Mouse (Mus musculus) brain, embryonic 14.5 days (tissue): ENCODE data around the gene Sgk1. TPM values are rescaled to one million over a fixed set of nuclear protein-coding genes. Genes with fewer than 3 reads are reported as not detected.

Experiments
- DNase-seq: peaks from one replicate; pipeline ENCODE4 v3.0.0-alpha.2; 2011; ENCODE audit warnings: low read depth
- CTCF ChIP-seq: fragments of 200-500 bp; IDR thresholded peaks from 2 replicates; pipeline ENCODE4 v1.5.1; 2012; ENCODE audit warnings: inconsistent platforms, mild to moderate bottlenecking, moderate library complexity, borderline replicate concordance; ENCODE audit not compliant: insufficient read depth, insufficient read length; ENCODE audit errors: extremely low read depth
- POLR2A ChIP-seq: fragments of 200-500 bp; IDR thresholded peaks from 2 replicates; pipeline ENCODE4 v1.6.1; 2012; ENCODE audit warnings: mild to moderate bottlenecking, inconsistent platforms, borderline replicate concordance; ENCODE audit not compliant: poor library complexity, insufficient read depth, insufficient read length, severe bottlenecking; ENCODE audit errors: extremely low read depth
- polyA plus RNA-seq: library from polyadenylated mRNA; depleted of rRNA; stranded (reverse); fragments of >200 nt; gene quantifications from 2 replicates; pipeline ENCODE4 v1.2.3, GENCODE M21; 2012; rRNA removed

The Sgk1 gene
- polyA plus RNA-seq, 1 experiment: 30.3 TPM

GRCm38 (mm10) chr10:22000491-22001306 is 118.7 kb downstream of the Sgk1 start:
- DNase-seq: no peak
- TF ChIP-seq POLR2A: no peak
- no peak for TF ChIP-seq CTCF

GRCm38 (mm10) chr10:22001621-22002020 is 119.6 kb downstream of the Sgk1 start:
- no peak for TF ChIP-seq POLR2A
- no peak for TF ChIP-seq CTCF
- no peak for DNase-seq

DNA sequence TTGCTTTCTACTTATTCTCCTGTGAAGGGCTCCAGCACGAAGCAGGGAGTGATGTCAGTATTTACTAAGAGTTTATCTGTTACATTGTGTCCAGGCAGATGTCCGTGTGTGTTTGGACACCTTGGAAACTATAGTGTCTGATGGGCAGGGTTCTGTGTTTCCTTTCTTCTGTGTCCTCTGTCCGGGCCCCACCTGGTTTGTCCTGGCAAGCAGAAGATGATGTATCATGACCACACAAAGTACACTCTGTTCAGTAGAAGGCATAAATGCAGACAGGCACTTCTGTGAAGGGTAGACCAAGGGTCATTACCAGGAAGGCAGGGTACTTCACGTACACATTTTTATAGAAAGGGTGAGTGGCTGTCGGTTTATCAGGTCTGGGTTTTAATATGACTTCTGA is 122.8 kb downstream of the Sgk1 start:
- TF ChIP-seq POLR2A (no peak), CTCF (no peak)
- DNase-seq: no peak

GRCm38 (mm10) chr10:22007160-22007801 is 125.3 kb downstream of the Sgk1 start:
- DNase-seq: no peak

DNA sequence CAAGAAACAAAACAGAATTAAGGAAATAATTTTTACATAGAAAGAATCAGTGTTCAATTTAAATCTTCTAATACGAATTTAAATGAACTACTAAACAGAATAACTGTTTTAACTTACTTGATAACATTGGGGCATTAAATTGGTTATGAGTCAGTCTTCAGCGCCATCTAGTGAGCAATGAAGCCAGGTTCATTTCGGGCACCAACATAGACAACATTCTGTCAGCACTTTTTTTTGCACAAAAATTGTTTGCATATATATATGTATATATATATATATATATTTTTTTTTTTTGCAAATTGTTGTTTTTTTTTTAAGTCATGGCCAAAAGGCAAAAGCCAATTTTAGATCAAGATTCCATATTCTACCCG is 125.8 kb downstream of the Sgk1 start:
- peak; percentile 80 for DNase-seq
- TF ChIP-seq POLR2A: no peak
- TF ChIP-seq CTCF: peak; percentile 67; the same call in 1 of the 2 replicates

More at GRCm38 (mm10) chr10:22007160-22007801, 125.3 kb downstream of the Sgk1 start:
- TF ChIP-seq POLR2A (no peak), CTCF (no peak)

- TF ChIP-seq CTCF: peak; percentile 82
- TF ChIP-seq POLR2A: no peak
- DNase-seq: peak; percentile 90
Measured at GRCm38 (mm10) chr10:22010088-22010818, 128.3 kb downstream of the Sgk1 start.

- TF ChIP-seq CTCF (no peak), POLR2A (no peak)
- DNase-seq: peak; percentile 56
Measured at GRCm38 (mm10) chr10:22017469-22018159, 135.6 kb downstream of the Sgk1 start.

GRCm38 (mm10) chr10:22018618-22019017 is 136.6 kb downstream of the Sgk1 start:
- no peak for DNase-seq
- TF ChIP-seq POLR2A: no peak
- TF ChIP-seq CTCF: peak; percentile 24; the same call in 1 of the 2 replicates

- TF ChIP-seq POLR2A (no peak), CTCF (peak; percentile 18; the same call in 1 of the 2 replicates)
Measured at GRCm38 (mm10) chr10:22034303-22034702, 152.3 kb downstream of the Sgk1 start.

DNA sequence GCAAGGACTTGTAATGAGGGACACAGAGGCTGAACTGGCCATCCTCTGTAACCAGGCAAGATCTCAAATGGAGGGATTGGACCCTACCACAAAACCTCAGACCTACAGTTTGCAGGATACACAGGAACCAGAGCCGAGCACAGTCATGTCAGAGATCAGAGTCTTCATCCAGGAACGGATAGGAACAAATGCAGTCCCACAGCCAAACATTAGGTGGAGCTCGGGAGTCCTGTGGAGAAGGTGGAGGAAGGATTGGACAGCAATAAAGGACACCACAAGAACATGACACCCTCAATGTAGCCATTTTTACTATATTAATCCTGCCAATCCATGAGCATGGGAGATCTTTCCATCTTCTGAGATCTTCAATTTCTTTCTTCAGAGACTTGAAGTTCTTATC is 154.3 kb downstream of the Sgk1 start:
- TF ChIP-seq CTCF: peak; percentile 57; the same call in 1 of the 2 replicates
- DNase-seq: peak; percentile 44

More at GRCm38 (mm10) chr10:22034303-22034702, 152.3 kb downstream of the Sgk1 start:
- DNase-seq: peak; percentile 40

Other genes with a start within 250 kb of the Sgk1 start
- not detected in 2 replicates for gene 4930444G20Rik, start 185.9 kb downstream of the Sgk1 start, polyA plus RNA-seq